Mouse (Mus musculus): ENCODE results near the gene Upk1b.
A peak's percentile ranks its signal among the peaks of the same experiment; 100 is the strongest.

The Upk1b gene

GRCm38 (mm10) chr16:38761972-38762371 is 38.2 kb downstream of the Upk1b start:
- DNase-seq (ENCODE audit: low spot score): no peak

- no peak for DNase-seq (ENCODE audit: low spot score)
These were observed 39.2 kb downstream of the Upk1b start for GRCm38 (mm10) chr16:38760834-38761375.

GRCm38 (mm10) chr16:38760239-38760638 is 39.9 kb downstream of the Upk1b start:
- DNase-seq (ENCODE audit: low spot score): no peak

- DNase-seq (ENCODE audit: low spot score): no peak
These were observed 41.8 kb downstream of the Upk1b start for GRCm38 (mm10) chr16:38758104-38758861.

GRCm38 (mm10) chr16:38757626-38758025 is 42.5 kb downstream of the Upk1b start:
- no peak for DNase-seq (ENCODE audit: low spot score)

GRCm38 (mm10) chr16:38756572-38756971 is 43.6 kb downstream of the Upk1b start:
- no peak for DNase-seq (ENCODE audit: low spot score)

- DNase-seq (ENCODE audit: low spot score): no peak
These were observed 44.0 kb downstream of the Upk1b start for GRCm38 (mm10) chr16:38756177-38756503.

GRCm38 (mm10) chr16:38755452-38756176 is 44.5 kb downstream of the Upk1b start:
- no peak for DNase-seq (ENCODE audit: low spot score)

GRCm38 (mm10) chr16:38753631-38754030 is 46.5 kb downstream of the Upk1b start:
- DNase-seq (ENCODE audit: low spot score): no peak

- DNase-seq (ENCODE audit: low spot score): no peak
These were observed 49.3 kb downstream of the Upk1b start for GRCm38 (mm10) chr16:38750803-38751202.

- no peak for DNase-seq (ENCODE audit: low spot score)
These were observed 56.0 kb downstream of the Upk1b start for GRCm38 (mm10) chr16:38743941-38744673.

- peak; percentile 13 for DNase-seq (ENCODE audit: low spot score)
These were observed 57.4 kb downstream of the Upk1b start for GRCm38 (mm10) chr16:38742659-38743131.

GRCm38 (mm10) chr16:38742113-38742658 is 57.9 kb downstream of the Upk1b start, which contains the start of gene B4galt4:
Gene B4galt4, plus strand, starts transcription at chr16:38742264.
- DNase-seq (ENCODE audit: low spot score): peak; percentile 72

GRCm38 (mm10) chr16:38741204-38741903 is 58.8 kb downstream of the Upk1b start:
- DNase-seq (ENCODE audit: low spot score): no peak

- no peak for DNase-seq (ENCODE audit: low spot score)
These were observed 69.2 kb downstream of the Upk1b start for GRCm38 (mm10) chr16:38730921-38731320.

GRCm38 (mm10) chr16:38729610-38730288 is 70.4 kb downstream of the Upk1b start:
- no peak for DNase-seq (ENCODE audit: low spot score)

GRCm38 (mm10) chr16:38729139-38729538 is 71.0 kb downstream of the Upk1b start:
- DNase-seq (ENCODE audit: low spot score): no peak

- no peak for DNase-seq (ENCODE audit: low spot score)
These were observed 71.5 kb downstream of the Upk1b start for GRCm38 (mm10) chr16:38728576-38729132.

GRCm38 (mm10) chr16:38724974-38725373 is 75.2 kb downstream of the Upk1b start:
- DNase-seq (ENCODE audit: low spot score): no peak

GRCm38 (mm10) chr16:38724256-38724655 is 75.9 kb downstream of the Upk1b start:
- DNase-seq (ENCODE audit: low spot score): no peak

All from urinary bladder, postnatal 25 days (tissue).